Mouse (Mus musculus): ENCODE results near the gene Fam222b.
"Not testable (repeated sequence)": the region's sequence is repeated elsewhere in the genome, so short reads cannot be mapped to it uniquely, and the experiment has no call there.

Fam222b gene

GRCm38 (mm10) chr11:78177903-78178858, 83.7 kb downstream of the Fam222b start:
- in situ Hi-C loops (cut with MboI, MseI), result loop anchor here in 1 of 2 experiments (10.0 kb wide), 1 partner anchor 957 kb away; no protein-coding TSS in a partner anchor

GRCm38 (mm10) chr11:78178859-78179437, 84.5 kb downstream of the Fam222b start:
- in situ Hi-C loops (cut with MboI, MseI), result loop anchor here in 1 of 2 experiments (10.0 kb wide), 1 partner anchor 956 kb away; no protein-coding TSS in a partner anchor

DNA sequence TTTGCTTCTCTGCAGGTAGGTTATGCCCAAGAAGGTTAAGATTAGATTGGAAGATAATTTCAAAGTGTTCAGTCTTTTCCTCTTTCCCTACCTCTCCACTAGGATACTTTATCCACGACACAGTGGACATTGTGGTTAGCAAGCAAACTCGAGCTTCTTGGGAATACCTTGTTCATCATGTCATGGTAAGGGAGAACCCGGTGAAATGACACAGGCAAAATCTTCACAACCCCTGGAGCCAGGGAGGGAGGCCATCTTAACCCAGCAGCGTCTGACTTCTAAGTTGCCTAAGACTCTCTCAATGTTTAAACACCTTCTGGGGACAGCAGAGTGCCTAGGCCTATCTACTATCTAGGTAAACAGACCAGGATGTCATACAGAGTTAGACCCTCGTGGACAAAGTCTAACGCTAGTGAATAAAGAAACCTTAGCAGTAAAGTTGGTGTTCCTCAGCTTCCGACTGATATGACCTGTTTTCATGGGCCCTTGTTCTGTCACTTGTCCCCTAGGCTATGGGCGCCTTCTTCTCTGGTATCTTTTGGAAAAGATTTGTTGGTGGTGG, 85.1 kb downstream of the Fam222b start:
- in situ Hi-C loops (cut with MboI, MseI), result loop anchor here in 1 of 2 experiments (10.0 kb wide), 1 partner anchor 955 kb away; no protein-coding TSS in a partner anchor

GRCm38 (mm10) chr11:78180081-78180761, 85.8 kb downstream of the Fam222b start:
- in situ Hi-C loops (cut with MboI, MseI), result no loop called here

DNA sequence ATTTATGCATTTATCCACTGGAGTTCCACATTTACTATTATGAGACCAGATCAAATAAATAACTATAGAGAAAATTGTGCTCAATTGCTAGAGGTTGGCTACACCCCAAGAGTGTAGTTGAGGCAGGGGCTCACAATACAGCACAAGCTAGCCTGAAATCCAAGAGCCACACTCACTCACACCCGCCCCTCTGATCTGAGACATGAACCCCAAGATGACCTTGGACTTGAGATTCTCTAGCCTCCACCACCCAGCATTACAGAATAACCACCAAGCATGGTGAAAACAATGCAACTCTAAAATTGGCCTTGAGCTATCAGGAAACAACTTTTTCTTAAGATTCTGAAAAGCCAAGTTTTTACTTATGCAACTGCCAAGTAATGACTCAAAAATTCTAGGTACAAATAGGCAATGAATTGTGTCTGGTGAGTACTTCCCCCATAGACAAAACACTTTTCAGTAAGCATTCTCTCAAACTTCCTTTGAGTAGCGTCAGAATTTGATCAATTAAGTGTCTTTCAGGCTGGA, 87.4 kb downstream of the Fam222b start:
- in situ Hi-C loops (cut with MboI, MseI), result no loop called here

- in situ Hi-C loops (cut with MboI, MseI), result no loop called here
These were observed 88.0 kb downstream of the Fam222b start for GRCm38 (mm10) chr11:78182450-78182849.

- in situ Hi-C loops (cut with MboI, MseI), result no loop called here
These were observed 88.7 kb downstream of the Fam222b start, which contains the start of gene Rpl23a for GRCm38 (mm10) chr11:78182961-78183844. Gene Rpl23a, minus strand, starts transcription at chr11:78183584.

- in situ Hi-C loops (cut with MboI, MseI), result no loop called here
These were observed 89.5 kb downstream of the Fam222b start for GRCm38 (mm10) chr11:78183884-78184514.

GRCm38 (mm10) chr11:78184702-78185101, 90.2 kb downstream of the Fam222b start:
- in situ Hi-C loops (cut with MboI, MseI), result not testable (repeated sequence)

GRCm38 (mm10) chr11:78188331-78189233, 94.1 kb downstream of the Fam222b start, which contains the start of gene Rab34:
Gene Rab34, plus strand, starts transcription at chr11:78188430.
- in situ Hi-C loops (cut with MboI, MseI), result no loop called here

DNA sequence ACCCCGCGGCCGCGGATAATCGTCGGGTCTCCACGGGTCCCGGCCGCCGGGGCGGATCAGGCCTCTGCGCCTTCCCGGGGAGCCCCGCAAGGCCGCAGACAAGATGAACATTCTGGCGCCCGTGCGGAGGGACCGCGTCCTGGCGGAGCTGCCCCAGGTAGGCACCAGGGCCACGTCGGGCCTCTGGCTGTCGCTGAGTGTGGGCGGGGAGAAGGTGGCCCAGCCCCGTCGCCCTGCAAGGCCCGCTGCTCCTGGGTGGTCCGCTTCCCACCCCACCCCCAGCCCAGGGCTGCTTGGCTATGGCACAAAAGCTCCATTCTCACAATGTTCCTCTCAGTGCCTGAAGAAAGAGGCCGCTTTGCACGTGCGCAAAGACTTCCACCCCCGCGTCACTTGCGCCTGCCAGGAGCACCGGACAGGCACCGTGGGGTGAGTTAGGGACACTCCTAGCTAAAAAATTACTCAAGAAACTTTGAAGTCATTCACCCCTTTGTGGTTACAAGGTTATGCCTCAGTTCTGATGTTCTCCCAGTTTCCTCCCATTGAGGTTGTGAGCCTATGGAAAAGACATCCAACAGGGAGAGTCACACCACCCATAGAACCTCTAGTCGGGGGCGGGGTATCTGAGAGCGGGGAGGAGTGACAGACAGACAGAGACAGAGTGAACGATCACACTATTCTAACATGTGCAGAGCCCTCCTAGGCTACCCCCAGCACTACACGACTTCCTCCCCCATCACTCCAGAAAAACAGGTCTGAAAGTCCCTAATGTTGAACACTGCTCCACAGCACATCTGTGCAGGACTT, 95.0 kb downstream of the Fam222b start:
- in situ Hi-C loops (cut with MboI, MseI), result no loop called here

DNA sequence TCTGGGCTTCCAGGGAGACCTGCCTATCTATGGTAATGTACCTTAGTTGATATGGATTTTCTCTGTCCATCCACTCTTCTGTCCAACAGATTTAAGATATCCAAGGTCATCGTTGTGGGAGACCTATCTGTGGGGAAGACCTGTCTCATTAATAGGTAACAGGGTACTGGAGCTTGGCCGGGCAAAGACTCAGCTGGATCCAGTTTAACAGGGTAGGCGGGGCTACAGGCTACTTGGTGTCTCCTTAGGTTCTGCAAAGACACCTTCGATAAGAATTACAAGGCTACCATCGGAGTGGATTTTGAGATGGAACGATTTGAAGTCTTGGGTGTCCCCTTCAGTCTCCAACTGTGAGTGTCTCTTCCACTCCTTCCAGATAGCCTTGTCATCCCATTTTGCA, 95.6 kb downstream of the Fam222b start:
- in situ Hi-C loops (cut with MboI, MseI), result no loop called here

DNA sequence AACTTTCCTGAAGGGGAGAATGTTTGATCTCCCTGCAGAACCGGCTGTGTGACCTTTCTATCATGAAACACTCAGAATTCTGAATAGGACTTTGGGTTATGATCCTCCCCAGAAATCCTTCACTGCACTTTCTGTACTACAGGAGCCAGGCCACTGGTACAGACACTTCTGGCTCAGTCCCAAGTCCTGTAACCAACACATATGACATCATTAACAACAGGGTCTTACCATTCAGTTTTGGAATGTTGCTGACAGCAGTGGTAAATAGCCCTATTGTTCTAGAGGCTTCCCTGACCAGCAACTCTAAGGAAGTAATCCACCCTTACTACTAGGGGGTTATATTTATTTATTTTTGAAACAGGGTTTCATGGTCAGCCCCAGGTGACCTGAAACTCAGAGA, 98.7 kb downstream of the Fam222b start, which contains the start of gene Proca1:
Gene Proca1 (plus strand): TSS at position 280 of the 400 bp plus-strand sequence.
- in situ Hi-C loops (cut with MboI, MseI), result no loop called here

DNA sequence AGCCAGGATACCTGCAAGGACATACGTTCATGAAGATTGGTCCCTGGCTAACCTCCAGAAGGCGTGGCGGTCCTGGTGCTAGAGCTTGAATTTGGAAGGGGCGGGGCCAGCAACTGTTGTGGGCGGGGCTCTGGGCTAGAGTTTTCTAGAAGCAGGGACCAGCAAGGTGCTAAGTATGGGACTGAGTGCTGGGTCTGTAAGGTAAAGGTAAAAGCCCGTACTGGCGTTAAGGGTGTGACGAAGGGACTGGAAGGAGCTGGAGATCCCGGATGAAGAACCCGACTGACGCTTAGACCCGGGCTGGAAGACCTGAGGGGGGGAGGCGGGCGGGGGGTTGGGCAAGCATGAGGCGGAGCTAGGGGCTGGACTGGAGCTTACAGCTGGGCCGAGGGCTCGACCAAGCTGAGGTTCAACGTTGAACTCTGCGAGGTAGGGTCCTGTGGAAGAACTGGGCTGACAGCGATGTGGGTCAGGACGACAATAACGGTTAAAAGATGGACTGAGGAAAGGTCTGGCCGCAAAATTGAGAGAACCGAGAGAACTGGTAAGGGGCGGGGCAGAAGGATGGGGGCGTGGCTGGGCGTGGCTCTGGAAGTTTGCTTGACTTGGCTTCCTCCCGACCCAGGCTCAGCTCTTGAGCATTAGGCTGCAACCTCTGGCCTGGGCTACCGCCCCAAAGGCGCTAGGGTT, 100.1 kb downstream of the Fam222b start:
- in situ Hi-C loops (cut with MboI, MseI), result no loop called here

GRCm38 (mm10) chr11:78195101-78195863, 100.8 kb downstream of the Fam222b start:
- in situ Hi-C loops (cut with MboI, MseI), result no loop called here

- in situ Hi-C loops (cut with MboI, MseI), result no loop called here
These were observed 107.9 kb downstream of the Fam222b start for GRCm38 (mm10) chr11:78202372-78202771.

Data from T-helper 17 cell (primary cell).